Mouse (Mus musculus): Measurements from ENCODE around the gene Exd2.
"Not testable (repeated sequence)": the region's sequence is repeated elsewhere in the genome, so short reads cannot be mapped to it uniquely, and the experiment has no call there.

Gene Exd2

GRCm38 (mm10) chr12:80462942-80463651 is at the start of gene Exd2:
Exd2 (plus strand) TSS chr12:80463095.
- DNase-seq (ENCODE audit: low spot score): peak; percentile 72

- DNase-seq (ENCODE audit: low spot score): no peak
Measured at GRCm38 (mm10) chr12:80415100-80415499, 47.8 kb upstream of the Exd2 start.

- DNase-seq (ENCODE audit: low spot score): no peak
Measured at GRCm38 (mm10) chr12:80427683-80428082, 35.2 kb upstream of the Exd2 start.

GRCm38 (mm10) chr12:80433266-80433665 is 29.6 kb upstream of the Exd2 start:
- DNase-seq (ENCODE audit: low spot score): no peak

GRCm38 (mm10) chr12:80434601-80434960 is 28.3 kb upstream of the Exd2 start:
- DNase-seq (ENCODE audit: low spot score): no peak

GRCm38 (mm10) chr12:80434961-80435691 is 27.8 kb upstream of the Exd2 start:
- DNase-seq (ENCODE audit: low spot score): peak; percentile 40

- DNase-seq (ENCODE audit: low spot score): no peak
Measured at GRCm38 (mm10) chr12:80435887-80436286, 27.0 kb upstream of the Exd2 start.

- peak; percentile 32 for DNase-seq (ENCODE audit: low spot score)
Measured at GRCm38 (mm10) chr12:80436336-80436976, 26.4 kb upstream of the Exd2 start, which contains the start of gene Dcaf5. Dcaf5 (minus strand) TSS chr12:80436601.

GRCm38 (mm10) chr12:80437051-80437675 is 25.7 kb upstream of the Exd2 start:
- DNase-seq (ENCODE audit: low spot score): no peak

GRCm38 (mm10) chr12:80440957-80441356 is 21.9 kb upstream of the Exd2 start:
- no peak for DNase-seq (ENCODE audit: low spot score)

- no peak for DNase-seq (ENCODE audit: low spot score)
Measured at GRCm38 (mm10) chr12:80444525-80445109, 18.3 kb upstream of the Exd2 start.

- no peak for DNase-seq (ENCODE audit: low spot score)
Measured at GRCm38 (mm10) chr12:80453506-80453905, 9.4 kb upstream of the Exd2 start.

GRCm38 (mm10) chr12:80458033-80458432 is 4.9 kb upstream of the Exd2 start:
- no peak for DNase-seq (ENCODE audit: low spot score)

GRCm38 (mm10) chr12:80462292-80462896 is 501 bp upstream of the Exd2 start:
- not testable (repeated sequence) for DNase-seq (ENCODE audit: low spot score)

GRCm38 (mm10) chr12:80463666-80464269 is 873 bp downstream of the Exd2 start:
- DNase-seq (ENCODE audit: low spot score): no peak

- no peak for DNase-seq (ENCODE audit: low spot score)
Measured at GRCm38 (mm10) chr12:80470206-80470605, 7.3 kb downstream of the Exd2 start.

GRCm38 (mm10) chr12:80471926-80472325 is 9.0 kb downstream of the Exd2 start:
- DNase-seq (ENCODE audit: low spot score): no peak

- no peak for DNase-seq (ENCODE audit: low spot score)
Measured at GRCm38 (mm10) chr12:80473731-80474130, 10.8 kb downstream of the Exd2 start.

- no peak for DNase-seq (ENCODE audit: low spot score)
Measured at GRCm38 (mm10) chr12:80479986-80480385, 17.1 kb downstream of the Exd2 start.

GRCm38 (mm10) chr12:80483397-80483796 is 20.5 kb downstream of the Exd2 start:
- DNase-seq (ENCODE audit: low spot score): no peak

GRCm38 (mm10) chr12:80493311-80493710 is 30.4 kb downstream of the Exd2 start:
- DNase-seq (ENCODE audit: low spot score): no peak
